Mouse (Mus musculus) limb, embryonic 10.5 days (tissue): ENCODE data around the gene Cd3e. TPM values are rescaled to one million over a fixed set of nuclear protein-coding genes. Genes with fewer than 3 reads are reported as not detected.

Experiments used
- DNase-seq: peaks from one replicate; pipeline ENCODE4 v3.0.0-alpha.2; 2017; ENCODE audit warnings: low spot score
- H3K27ac ChIP-seq: fragments of 300-500 bp; sonication (generic); 2 replicates; pipeline ENCODE4 v1.5.1; 2016; ENCODE audit warnings: mild to moderate bottlenecking
- H3K27me3 ChIP-seq: fragments of 300-500 bp; sonication (generic); 2 replicates; pipeline ENCODE4 v1.6.1; 2016; ENCODE audit warnings: low read depth, mild to moderate bottlenecking; ENCODE audit not compliant: poor library complexity, severe bottlenecking
- H3K36me3 ChIP-seq: fragments of 300-500 bp; sonication (generic); 2 replicates; pipeline ENCODE4 v1.6.1; 2016; ENCODE audit warnings: mild to moderate bottlenecking, moderate library complexity
- H3K4me1 ChIP-seq: fragments of 300-500 bp; sonication (generic); 2 replicates; pipeline ENCODE4 v1.6.1; 2016
- H3K4me3 ChIP-seq: fragments of 300-500 bp; sonication (generic); 2 replicates; pipeline ENCODE4 v1.5.1; 2016; ENCODE audit warnings: mild to moderate bottlenecking, moderate library complexity
- H3K9me3 ChIP-seq: fragments of 300-500 bp; sonication (generic); replicated peaks from 2 replicates; pipeline ENCODE4 v1.6.1; 2016; ENCODE audit warnings: mild to moderate bottlenecking
- WGBS: fragments of 180-500 bp; shearing (Covaris S2); methylation state at CpG from one replicate; pipeline ENCODE4 v1.1.7; 2016; 5-methylcytosine and 5-hydroxymethylcytosine counted together
- polyA plus RNA-seq: library from polyadenylated mRNA; unstranded; fragments of >200 nt; fragmentation: Nextera tagmentation; extraction: Ambion mirVana; gene quantifications from 2 replicates; pipeline ENCODE4 v1.2.1, GENCODE M21; 2016

The Cd3e gene
- not detected in 2 replicates for polyA plus RNA-seq

GRCm38 (mm10) chr9:45009180-45010078, at the start of gene Cd3e:
Cd3e (minus strand) TSS chr9:45009627.
- H3K27ac ChIP-seq, result no peak within 1 kb of the TSS
- 88% methylated on average over 19 of the region's 19 CpGs for WGBS

GRCm38 (mm10) chr9:45058304-45058940, 49.0 kb upstream of the Cd3e start:
- no peak for DNase-seq
- Histone ChIP-seq H3K9me3 (no peaks in the 10 kb centered on the region), H3K4me3 (no peak overlapping the region), H3K27me3 (no peaks in the 10 kb centered on the region), H3K27ac (0 out of 2 replicates have a peak overlapping the region, but pooled peaks have one; percentile 46), H3K36me3 (no peaks in the 10 kb centered on the region), H3K4me1 (peaks cover 25% of the 10 kb centered on the region)
- WGBS, result 20% methylated on average over 5 of the region's 5 CpGs

More at GRCm38 (mm10) chr9:45009180-45010078, at the start of gene Cd3e:
- 0 out of 2 replicates have a peak, but pooled peaks cover 6% of the 10 kb centered on the region for H3K27me3 ChIP-seq
- DNase-seq, result no peak
- H3K9me3 ChIP-seq, result no peaks in the 10 kb centered on the region
- no peaks in the 10 kb centered on the region for H3K36me3 ChIP-seq
- no peak within 1 kb of the TSS for H3K4me3 ChIP-seq
- H3K4me1 ChIP-seq, result no peaks in the 10 kb centered on the region

GRCm38 (mm10) chr9:45055082-45055713, 45.8 kb upstream of the Cd3e start, which contains the start of gene Mpzl3:
Mpzl3 (plus strand) TSS chr9:45055186.
- WGBS, result under 1% methylated on average over 33 of the region's 33 CpGs
- Histone ChIP-seq H3K27me3 (no peaks in the 10 kb centered on the region), H3K4me3 (peak within 1 kb of the TSS; percentile 68), H3K27ac (peak within 1 kb of the TSS; percentile 94), H3K4me1 (peaks cover 21% of the 10 kb centered on the region), H3K36me3 (0 out of 2 replicates have a peak, but pooled peaks cover 2% of the 10 kb centered on the region), H3K9me3 (no peaks in the 10 kb centered on the region)
- DNase-seq, result peak; percentile 94

GRCm38 (mm10) chr9:45050301-45050700, 40.9 kb upstream of the Cd3e start:
- H3K27me3 ChIP-seq, result no peaks in the 10 kb centered on the region
- no peak for DNase-seq
- no peaks in the 10 kb centered on the region for H3K4me1 ChIP-seq
- no peak overlapping the region for H3K27ac ChIP-seq
- 0 out of 2 replicates have a peak, but pooled peaks cover 4% of the 10 kb centered on the region for H3K36me3 ChIP-seq
- H3K4me3 ChIP-seq, result no peak overlapping the region
- WGBS, result 93% methylated on average over 2 of the region's 2 CpGs
- no peaks in the 10 kb centered on the region for H3K9me3 ChIP-seq

- DNase-seq, result no peak
- H3K9me3 ChIP-seq, result no peaks in the 10 kb centered on the region
- H3K27me3 ChIP-seq, result peaks cover 2% of the 10 kb centered on the region; the same call in 1 of the 2 replicates
- 94% methylated on average over 1 of the region's 1 CpGs for WGBS
- no peak overlapping the region for H3K4me3 ChIP-seq
- H3K27ac ChIP-seq, result no peak overlapping the region
- no peaks in the 10 kb centered on the region for H3K4me1 ChIP-seq
- H3K36me3 ChIP-seq, result 0 out of 2 replicates have a peak, but pooled peaks cover 4% of the 10 kb centered on the region
Observed at GRCm38 (mm10) chr9:45049731-45050130, 40.3 kb upstream of the Cd3e start.

- no peak for DNase-seq
- WGBS, result 39% methylated on average over 4 of the region's 4 CpGs
- H3K9me3 ChIP-seq, result no peaks in the 10 kb centered on the region
- H3K27ac ChIP-seq, result no peak overlapping the region
- H3K36me3 ChIP-seq, result 0 out of 2 replicates have a peak, but pooled peaks cover 4% of the 10 kb centered on the region
- H3K27me3 ChIP-seq, result peaks cover 14% of the 10 kb centered on the region
- peaks cover 6% of the 10 kb centered on the region for H3K4me1 ChIP-seq
- H3K4me3 ChIP-seq, result no peak overlapping the region
Observed at GRCm38 (mm10) chr9:45048511-45048910, 39.1 kb upstream of the Cd3e start.

GRCm38 (mm10) chr9:45046973-45047372, 37.5 kb upstream of the Cd3e start:
- Histone ChIP-seq H3K27ac (no peak overlapping the region), H3K9me3 (no peaks in the 10 kb centered on the region), H3K4me3 (no peak overlapping the region), H3K36me3 (0 out of 2 replicates have a peak, but pooled peaks cover 4% of the 10 kb centered on the region), H3K27me3 (peaks cover 30% of the 10 kb centered on the region), H3K4me1 (peaks cover 22% of the 10 kb centered on the region)
- 90% methylated on average over 16 of the region's 16 CpGs for WGBS
- no peak for DNase-seq

- peaks cover 69% of the 10 kb centered on the region for H3K27me3 ChIP-seq
- WGBS, result 1% methylated on average over 10 of the region's 10 CpGs
- no peaks in the 10 kb centered on the region for H3K9me3 ChIP-seq
- H3K36me3 ChIP-seq, result no peaks in the 10 kb centered on the region
- peak overlapping the region; percentile 75 for H3K27ac ChIP-seq
- peak; percentile 68 for DNase-seq
- peak overlapping the region; percentile 55 for H3K4me3 ChIP-seq
- H3K4me1 ChIP-seq, result peaks cover 38% of the 10 kb centered on the region
Observed at GRCm38 (mm10) chr9:45042947-45043346, 33.5 kb upstream of the Cd3e start.

GRCm38 (mm10) chr9:45042056-45042720, 32.8 kb upstream of the Cd3e start:
- H3K27ac ChIP-seq, result peak overlapping the region; percentile 75
- DNase-seq, result peak; percentile 70
- no peaks in the 10 kb centered on the region for H3K9me3 ChIP-seq
- H3K4me1 ChIP-seq, result peaks cover 38% of the 10 kb centered on the region
- 4% methylated on average over 20 of the region's 20 CpGs for WGBS
- H3K36me3 ChIP-seq, result no peaks in the 10 kb centered on the region
- H3K4me3 ChIP-seq, result peak overlapping the region; percentile 55
- peaks cover 69% of the 10 kb centered on the region for H3K27me3 ChIP-seq

GRCm38 (mm10) chr9:45041131-45041838, 31.9 kb upstream of the Cd3e start:
- peak overlapping the region; percentile 3; the same call in 1 of the 2 replicates for H3K4me3 ChIP-seq
- DNase-seq, result peak; percentile 50
- H3K36me3 ChIP-seq, result no peaks in the 10 kb centered on the region
- 0 out of 2 replicates have a peak overlapping the region, but pooled peaks have one; percentile 8 for H3K27ac ChIP-seq
- peaks cover 69% of the 10 kb centered on the region for H3K27me3 ChIP-seq
- H3K9me3 ChIP-seq, result no peaks in the 10 kb centered on the region
- H3K4me1 ChIP-seq, result peaks cover 38% of the 10 kb centered on the region
- 35% methylated on average over 17 of the region's 17 CpGs for WGBS

- whole genome bisulfite sequencing, result 16% methylated on average over 14 of the region's 14 CpGs
- no peak for DNase-seq
- Histone ChIP-seq H3K4me3 (peak overlapping the region; percentile 3; the same call in 1 of the 2 replicates), H3K27ac (0 out of 2 replicates have a peak overlapping the region, but pooled peaks have one; percentile 11), H3K27me3 (peaks cover 69% of the 10 kb centered on the region), H3K36me3 (no peaks in the 10 kb centered on the region), H3K4me1 (peaks cover 38% of the 10 kb centered on the region), H3K9me3 (no peaks in the 10 kb centered on the region)
Observed at GRCm38 (mm10) chr9:45040066-45040845, 30.8 kb upstream of the Cd3e start.
